Mouse (Mus musculus) T-cell, adult 2 months (primary cell): Measurements from ENCODE around the gene Smarcd1.
"Not testable (repeated sequence)": the region's sequence is repeated elsewhere in the genome, so short reads cannot be mapped to it uniquely, and the experiment has no call there.

Experiments
- DNase-seq: peaks from one replicate; pipeline ENCODE4 v3.0.0; 2022; ENCODE audit warnings: low spot score

Smarcd1 gene

GRCm38 (mm10) chr15:99714858-99715257, 12.9 kb downstream of the Smarcd1 start:
- peak; percentile 69 for DNase-seq

- no peak for DNase-seq
Observed at GRCm38 (mm10) chr15:99715361-99715865, 13.5 kb downstream of the Smarcd1 start.

GRCm38 (mm10) chr15:99715982-99716746, 14.2 kb downstream of the Smarcd1 start:
- DNase-seq, result no peak

- no peak for DNase-seq
Observed at GRCm38 (mm10) chr15:99716814-99717213, 14.9 kb downstream of the Smarcd1 start.

- no peak for DNase-seq
Observed at GRCm38 (mm10) chr15:99717386-99718334, 15.7 kb downstream of the Smarcd1 start, which contains the start of gene Gpd1. Gene Gpd1 (plus strand): TSS chr15:99717515.

- no peak for DNase-seq
Observed at GRCm38 (mm10) chr15:99718461-99719021, 16.6 kb downstream of the Smarcd1 start.

- DNase-seq, result no peak
Observed at GRCm38 (mm10) chr15:99719865-99720264, 17.9 kb downstream of the Smarcd1 start.

GRCm38 (mm10) chr15:99721921-99722743, 20.2 kb downstream of the Smarcd1 start:
- DNase-seq, result no peak

- no peak for DNase-seq
Observed at GRCm38 (mm10) chr15:99723120-99723514, 21.2 kb downstream of the Smarcd1 start.

GRCm38 (mm10) chr15:99723515-99724291, 21.8 kb downstream of the Smarcd1 start:
- no peak for DNase-seq

- peak; percentile 40 for DNase-seq
Observed at GRCm38 (mm10) chr15:99724292-99725021, 22.5 kb downstream of the Smarcd1 start.

GRCm38 (mm10) chr15:99725341-99726155, 23.6 kb downstream of the Smarcd1 start, which contains the start of gene Cox14:
Gene Cox14 (plus strand): TSS chr15:99725618.
- DNase-seq, result peak; percentile 94

GRCm38 (mm10) chr15:99726549-99726948, 24.6 kb downstream of the Smarcd1 start:
- DNase-seq, result no peak

GRCm38 (mm10) chr15:99727039-99727438, 25.1 kb downstream of the Smarcd1 start:
- DNase-seq, result not testable (repeated sequence)

- DNase-seq, result no peak
Observed at GRCm38 (mm10) chr15:99727525-99727924, 25.6 kb downstream of the Smarcd1 start.

GRCm38 (mm10) chr15:99728211-99728610, 26.3 kb downstream of the Smarcd1 start:
- DNase-seq, result no peak

GRCm38 (mm10) chr15:99729056-99729783, 27.3 kb downstream of the Smarcd1 start:
- DNase-seq, result peak; percentile 26

- no peak for DNase-seq
Observed at GRCm38 (mm10) chr15:99731167-99731566, 29.2 kb downstream of the Smarcd1 start.
